Mouse (Mus musculus): Measurements from ENCODE around the gene Gucd1. TPM values are rescaled to one million over a fixed set of nuclear protein-coding genes. Genes with fewer than 3 reads are reported as not detected.
"Not testable (repeated sequence)": the region's sequence is repeated elsewhere in the genome, so short reads cannot be mapped to it uniquely, and the experiment has no call there.

Gucd1 gene
- total RNA-seq (2021), result 10 to 100 TPM; 29.7 to 42.1 TPM
- long read RNA-seq, experiment 1, transcript Gucd1-201 (6 exons, 3,500 nt), result major isoform, 25 of 41 reads
- long read RNA-seq, experiment 1, partial matches to known transcripts, result 4 of 41 reads
- long read RNA-seq, experiment 1, other reads (novel, unspliced or antisense), result 12 of 41 reads
- long read RNA-seq, experiment 2, transcript Gucd1-201 (6 exons, 3,500 nt), result major isoform, 33 of 47 reads
- long read RNA-seq, experiment 2, partial matches to known transcripts, result 1 of 47 reads
- long read RNA-seq, experiment 2, other reads (novel, unspliced or antisense), result 12 of 47 reads

DNA sequence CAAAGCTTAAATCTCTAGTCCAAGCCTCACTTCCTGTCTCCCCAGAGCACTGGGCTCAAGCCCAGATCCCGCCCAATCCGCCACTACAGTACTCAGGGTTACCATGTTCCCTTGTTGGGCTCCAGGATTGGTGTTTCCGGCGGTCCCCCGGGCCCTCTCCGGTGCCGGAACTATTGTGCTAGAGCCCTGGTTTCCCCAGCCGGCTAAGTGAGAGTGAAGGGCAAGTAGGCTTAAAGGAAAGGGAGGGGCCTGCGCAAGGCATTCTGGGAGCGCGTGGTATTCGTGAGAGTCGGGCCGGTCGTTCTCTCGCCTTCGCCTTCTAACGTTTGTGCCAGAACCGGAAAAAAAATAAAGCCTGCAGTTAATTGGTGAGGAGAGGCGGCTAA lies at the start of gene Gucd1:
Gene Gucd1 (minus strand): TSS at position 215 of the 386 bp plus-strand sequence.
- peak; percentile 96 to 97 for DNase-seq

DNA sequence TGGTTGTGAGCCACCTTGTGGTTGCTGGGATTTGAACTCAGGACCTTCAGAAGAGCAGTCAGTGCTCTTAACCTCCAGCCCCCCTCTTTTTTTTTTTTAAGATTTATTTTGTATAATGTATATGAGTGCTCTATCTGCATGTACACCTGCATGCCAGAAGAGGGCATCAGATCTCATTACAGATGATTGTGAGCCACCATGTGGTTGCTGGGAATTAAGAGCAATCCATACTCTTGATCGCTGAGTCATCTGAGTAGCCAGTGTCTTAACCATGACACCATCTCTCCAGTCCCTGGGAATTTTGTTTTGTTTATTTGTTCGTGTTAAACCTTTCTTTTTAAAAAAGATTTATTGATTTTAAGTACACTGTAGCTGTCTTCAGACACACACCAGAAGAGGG lies 49.0 kb upstream of the Gucd1 start:
- not testable (repeated sequence) for DNase-seq

DNA sequence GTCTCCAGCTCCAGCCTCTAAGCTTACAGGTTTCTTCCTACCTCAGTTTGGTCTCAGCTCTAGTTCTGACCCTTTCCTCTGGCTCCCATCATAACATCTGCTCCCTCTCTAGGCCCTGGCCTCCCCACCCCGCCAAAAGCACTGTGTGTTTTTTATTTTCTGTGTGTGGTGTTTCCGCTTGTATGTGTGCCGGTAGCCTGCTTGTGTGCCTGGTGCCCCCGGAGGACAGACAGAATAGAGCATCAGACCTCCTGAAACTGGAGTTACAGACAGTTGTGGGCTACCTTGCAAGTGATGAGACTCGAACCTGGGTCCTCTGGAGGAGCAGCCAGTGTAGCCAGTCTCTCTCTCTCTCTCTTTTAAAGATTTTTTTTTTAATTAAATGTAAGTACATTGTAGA lies 48.5 kb upstream of the Gucd1 start:
- no peak for DNase-seq

DNA sequence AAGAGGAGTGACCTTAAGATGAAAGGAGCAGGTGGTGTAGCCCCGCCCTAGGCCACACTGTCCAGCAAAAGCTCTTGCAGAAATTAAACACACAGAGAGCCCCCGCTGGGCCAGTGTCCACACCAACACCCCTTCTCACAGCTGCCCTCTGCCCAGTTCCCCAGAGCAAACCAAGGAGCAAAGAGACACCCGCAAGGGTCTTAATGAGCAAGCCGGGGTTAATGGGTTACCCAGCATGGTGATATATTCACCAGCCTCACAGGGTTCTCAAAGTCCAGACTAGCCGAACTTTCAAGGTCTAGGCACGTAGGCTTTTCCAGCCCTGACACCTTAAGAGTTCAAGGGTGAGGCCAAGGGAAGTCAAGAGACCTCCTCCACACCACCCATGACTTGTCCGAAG lies 48.1 kb upstream of the Gucd1 start:
- no peak for DNase-seq

DNA sequence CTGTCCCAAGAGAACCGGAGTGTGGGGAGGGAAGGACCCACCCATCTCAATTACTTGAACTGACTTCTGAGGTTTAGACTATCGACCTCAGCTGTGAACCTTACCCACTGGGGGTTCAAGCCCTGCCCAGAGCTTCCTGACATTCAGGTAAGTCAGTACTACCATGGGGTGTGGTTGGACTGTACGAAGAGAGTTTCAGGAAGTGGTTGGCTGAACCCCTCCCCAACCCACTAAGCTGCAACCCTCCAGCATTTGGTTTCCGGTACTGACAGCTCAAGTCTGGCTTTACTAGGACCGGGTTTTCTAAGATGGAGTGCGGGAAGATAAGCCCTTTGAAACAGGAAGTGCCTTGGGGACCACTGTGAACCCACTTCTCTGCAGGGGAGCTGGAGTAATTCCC lies 47.7 kb upstream of the Gucd1 start:
- no peak for DNase-seq

DNA sequence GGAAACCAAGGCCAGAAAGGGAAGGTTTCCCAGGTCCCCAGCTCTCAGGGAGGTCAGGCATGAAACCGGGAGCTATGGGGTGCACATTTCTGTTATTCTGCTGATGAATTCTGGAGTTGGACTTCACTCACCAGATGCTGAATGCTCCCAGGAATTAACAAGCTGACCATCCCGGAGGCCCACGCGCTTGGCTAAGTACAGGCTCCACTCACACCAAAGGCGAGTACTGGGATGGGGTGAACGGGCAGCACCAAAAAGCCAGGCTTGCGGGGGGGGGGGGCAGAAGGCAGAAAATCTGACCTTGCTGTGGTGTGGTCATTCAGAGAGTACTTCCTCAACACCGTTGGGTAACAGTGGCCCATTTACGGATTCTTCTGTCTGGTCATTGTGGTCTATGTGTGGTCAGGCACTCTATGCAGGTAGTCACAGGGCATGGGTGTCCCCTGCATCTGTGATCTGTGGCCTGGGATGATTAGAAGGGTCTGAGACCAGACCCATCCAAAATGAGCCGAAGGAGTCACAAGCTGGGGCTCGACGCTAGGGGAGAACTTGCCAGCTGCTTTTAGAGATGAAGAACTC lies 47.0 kb upstream of the Gucd1 start:
- DNase-seq, result no peak

DNA sequence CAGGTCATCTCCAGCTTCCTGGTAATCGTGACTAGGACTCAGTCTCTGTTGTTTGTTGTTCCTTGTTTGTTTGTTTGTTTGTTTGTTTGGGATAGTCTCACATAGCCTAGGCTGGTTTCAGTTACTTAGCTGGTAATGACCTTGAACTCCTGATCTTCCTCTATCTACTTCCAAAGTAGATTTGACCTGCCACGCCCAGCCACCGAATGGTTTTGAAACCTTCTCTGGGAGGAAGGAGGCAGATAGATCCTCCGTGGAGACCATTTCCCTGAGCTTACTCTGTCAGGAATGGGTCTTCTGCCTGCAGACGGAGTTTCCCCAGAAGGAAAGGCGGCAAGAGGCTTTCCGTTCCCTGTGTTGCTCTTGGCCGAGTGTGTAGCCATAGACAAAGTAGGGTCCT lies 44.8 kb upstream of the Gucd1 start:
- no peak for DNase-seq

DNA sequence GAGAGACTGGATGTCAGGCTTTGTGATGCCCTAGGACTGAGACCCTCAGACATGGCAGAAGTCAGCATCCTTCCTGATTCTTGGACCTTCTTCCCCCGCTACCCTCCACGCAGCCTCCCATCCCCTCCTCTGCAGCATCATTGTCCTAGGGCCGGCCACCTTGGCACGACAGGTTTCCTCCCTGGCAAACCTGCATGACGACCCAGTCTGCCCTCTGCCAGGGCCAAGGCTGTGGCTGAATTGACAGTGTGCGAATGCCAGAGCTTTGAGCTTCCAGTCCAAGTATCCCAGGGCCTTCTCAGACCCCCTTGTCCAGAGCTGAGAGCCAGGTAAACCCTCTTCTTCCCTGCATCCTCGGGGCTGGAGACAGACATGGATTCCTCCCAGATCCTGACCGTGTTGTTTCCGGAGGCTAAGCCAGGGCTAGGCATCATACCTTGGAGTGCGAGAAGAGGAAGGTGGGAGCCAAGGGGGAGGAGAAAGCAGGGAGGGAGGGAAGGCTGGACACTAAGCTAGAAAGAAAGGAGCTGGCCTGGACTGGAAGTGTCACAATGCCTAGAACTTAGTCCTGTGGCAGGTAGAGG lies 43.4 kb upstream of the Gucd1 start, which contains the start of gene Ggt1:
Gene Ggt1 (plus strand): TSS at position 534 of the 584 bp plus-strand sequence.
- no peak for DNase-seq

DNA sequence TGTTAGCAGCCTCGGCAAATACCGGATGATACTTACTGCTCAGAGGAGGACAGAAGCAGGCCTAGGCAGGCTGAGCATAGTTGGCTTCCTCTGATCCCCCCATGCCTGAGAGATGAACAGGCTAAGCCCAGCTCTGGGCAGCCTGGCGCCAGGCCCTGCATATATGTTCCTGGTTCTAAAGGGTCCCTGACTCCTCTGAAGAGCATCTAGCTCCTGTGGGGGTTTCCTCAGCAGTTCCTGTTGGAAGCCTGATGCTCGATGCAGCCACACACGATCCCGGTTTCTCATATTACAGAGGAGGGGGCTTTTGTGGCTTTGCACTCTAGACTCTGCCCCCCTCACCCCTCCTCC lies 42.8 kb upstream of the Gucd1 start:
- no peak for DNase-seq

DNA sequence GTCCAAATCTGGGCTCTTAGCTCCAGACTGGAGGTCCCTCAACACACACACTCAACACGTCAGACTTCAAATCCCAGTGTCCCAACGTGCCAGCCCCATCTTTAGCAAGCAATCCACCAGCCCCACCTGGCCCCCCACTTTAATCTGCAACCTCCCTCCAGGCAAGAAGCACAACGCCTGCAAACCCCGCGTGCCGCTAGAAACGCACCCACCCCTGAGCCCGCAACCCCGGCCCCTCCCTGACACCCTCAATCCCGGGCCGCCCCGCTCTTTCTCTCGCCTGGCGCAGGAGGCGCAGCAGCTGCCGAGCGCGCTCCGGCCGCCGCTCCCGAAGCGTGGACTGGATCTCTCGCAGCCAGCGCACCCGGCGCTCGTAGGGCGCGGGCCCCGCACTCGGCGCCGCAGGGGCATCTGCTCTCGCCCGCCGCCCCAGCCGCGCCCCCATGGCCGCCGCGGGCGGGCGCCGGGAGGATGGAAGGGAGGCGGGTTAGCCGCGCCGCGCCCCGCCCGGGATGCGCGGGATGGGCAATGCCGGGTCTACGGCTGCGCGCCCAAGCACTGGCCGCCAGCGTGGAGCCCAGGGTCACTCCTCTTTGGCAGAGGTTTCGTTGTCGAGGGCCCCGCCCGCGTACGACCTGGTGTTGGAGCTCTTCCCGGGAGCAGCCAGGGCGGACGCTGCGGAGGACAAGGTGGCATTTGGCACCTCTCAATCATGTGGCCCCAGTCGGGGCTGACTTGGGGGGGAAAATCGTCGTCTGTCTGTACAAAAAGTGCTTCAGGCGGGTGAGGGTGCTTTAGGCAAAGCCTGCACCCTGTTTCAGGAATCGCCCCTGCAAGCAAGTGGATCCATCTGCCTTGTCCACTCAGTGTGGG lies 42.1 kb upstream of the Gucd1 start, which contains the start of gene Lrrc75b:
Gene Lrrc75b (minus strand): TSS at position 655 of the 873 bp plus-strand sequence.
- peak; percentile 75 to 77 for DNase-seq

DNA sequence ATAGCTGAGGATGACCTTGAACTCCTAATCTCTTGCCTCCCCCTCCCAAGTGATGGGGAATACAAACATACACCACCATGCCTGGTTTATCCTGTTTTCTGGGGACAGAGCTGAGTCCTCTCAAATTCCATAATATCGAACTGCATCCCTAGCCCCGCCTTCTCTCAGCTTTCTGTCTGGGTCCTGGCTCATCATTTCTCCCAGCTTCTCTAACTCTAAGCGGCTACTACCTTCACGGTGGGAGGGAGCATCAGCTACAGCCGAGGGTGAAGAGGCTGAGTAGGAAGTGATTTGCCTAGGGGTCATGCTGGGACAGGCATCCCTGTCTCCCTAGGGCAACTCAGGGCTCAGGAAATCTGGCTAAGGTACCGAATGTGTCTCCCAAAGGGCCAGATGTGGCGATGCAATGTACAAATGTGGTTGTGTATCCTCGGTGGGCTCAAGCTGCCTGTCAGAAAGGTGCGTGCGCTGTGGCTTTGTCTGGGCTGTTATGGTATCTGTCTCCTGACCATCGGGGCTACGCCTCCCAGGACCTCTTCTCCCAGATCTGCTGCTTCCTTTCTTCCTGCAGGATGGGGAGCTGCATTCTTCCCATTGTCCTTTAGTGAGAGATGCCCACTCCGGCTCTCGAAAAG lies 41.4 kb upstream of the Gucd1 start:
- no peak for DNase-seq

DNA sequence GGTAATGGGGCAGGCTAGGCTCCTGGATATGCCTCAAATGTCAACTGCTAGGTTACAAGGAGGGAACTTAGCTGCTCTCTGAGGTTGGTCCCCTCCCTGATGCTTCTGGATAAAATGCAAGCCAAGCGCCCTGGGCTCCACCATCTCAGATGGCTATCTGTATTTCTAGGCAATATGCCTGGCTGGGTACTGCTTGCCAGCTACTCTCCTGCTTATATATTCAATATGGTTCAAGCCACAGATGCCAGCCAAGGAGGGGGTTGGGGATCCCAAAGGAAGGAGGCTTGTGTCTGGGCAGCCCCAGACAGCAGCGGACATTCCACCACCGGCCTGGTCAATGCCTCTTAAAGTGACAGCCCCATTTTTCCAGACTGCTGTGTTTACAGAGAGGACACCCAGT lies 40.7 kb upstream of the Gucd1 start:
- no peak for DNase-seq

DNA sequence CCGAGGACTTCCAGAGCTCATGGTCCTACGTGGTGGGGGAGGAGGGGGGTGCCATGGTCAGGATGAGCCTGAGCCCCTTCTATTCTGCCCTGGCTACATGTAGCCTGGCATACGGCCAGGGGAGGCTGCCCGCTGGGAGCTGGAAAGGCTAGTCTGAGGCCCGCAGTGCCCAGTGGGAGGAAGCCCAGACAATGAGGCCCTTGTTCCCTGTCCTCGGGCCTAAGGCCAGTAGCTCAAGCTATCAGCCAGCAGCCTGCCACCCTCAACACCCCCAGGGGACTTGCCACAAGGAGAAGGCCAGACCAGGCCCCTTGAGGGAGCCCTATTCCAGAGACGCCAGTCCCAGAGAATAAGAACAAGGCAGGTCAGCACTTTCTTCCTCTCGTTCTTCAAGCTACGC lies 38.3 kb upstream of the Gucd1 start:
- peak in 1 of 2 experiments; percentile 23 for DNase-seq

DNA sequence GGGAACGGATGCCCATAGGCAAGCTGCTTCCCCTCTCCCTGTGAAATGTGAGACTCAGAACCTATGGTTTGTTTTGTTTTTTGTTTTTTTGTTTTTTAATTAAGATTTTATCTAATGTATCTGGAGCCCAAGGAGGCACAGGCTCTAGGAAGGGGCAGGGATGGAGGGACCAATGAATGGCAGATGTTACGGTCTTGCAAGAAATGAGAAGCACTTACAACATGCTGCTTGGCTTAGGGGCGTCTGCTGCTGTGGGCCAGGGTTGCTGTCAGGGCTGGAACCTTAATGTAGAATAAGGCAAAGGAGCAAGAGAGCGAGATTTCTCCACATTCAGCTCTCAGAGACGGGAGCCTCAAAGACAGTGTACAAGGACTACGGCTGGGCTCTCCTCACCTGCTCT lies 37.8 kb upstream of the Gucd1 start:
- DNase-seq, result no peak

DNA sequence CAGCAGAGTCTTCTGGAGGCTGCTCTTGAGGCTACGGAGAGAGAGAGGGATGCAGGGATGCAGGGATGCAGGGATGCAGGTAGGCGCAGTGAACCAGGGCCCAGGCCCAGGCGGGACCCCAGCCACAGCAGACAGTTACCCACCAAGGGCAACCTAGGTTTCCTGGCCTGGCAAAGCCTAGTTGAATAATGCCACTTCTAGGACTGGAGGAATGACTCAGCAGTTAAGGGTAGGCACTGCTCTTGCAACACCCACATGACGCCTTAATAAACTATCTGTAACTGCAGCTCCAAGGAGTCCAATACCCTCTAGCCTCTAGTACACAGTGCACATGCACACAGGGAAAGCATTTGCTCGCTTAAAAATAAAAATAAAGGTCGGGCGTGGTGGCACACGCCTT lies 36.3 kb upstream of the Gucd1 start:
- no peak for DNase-seq

DNA sequence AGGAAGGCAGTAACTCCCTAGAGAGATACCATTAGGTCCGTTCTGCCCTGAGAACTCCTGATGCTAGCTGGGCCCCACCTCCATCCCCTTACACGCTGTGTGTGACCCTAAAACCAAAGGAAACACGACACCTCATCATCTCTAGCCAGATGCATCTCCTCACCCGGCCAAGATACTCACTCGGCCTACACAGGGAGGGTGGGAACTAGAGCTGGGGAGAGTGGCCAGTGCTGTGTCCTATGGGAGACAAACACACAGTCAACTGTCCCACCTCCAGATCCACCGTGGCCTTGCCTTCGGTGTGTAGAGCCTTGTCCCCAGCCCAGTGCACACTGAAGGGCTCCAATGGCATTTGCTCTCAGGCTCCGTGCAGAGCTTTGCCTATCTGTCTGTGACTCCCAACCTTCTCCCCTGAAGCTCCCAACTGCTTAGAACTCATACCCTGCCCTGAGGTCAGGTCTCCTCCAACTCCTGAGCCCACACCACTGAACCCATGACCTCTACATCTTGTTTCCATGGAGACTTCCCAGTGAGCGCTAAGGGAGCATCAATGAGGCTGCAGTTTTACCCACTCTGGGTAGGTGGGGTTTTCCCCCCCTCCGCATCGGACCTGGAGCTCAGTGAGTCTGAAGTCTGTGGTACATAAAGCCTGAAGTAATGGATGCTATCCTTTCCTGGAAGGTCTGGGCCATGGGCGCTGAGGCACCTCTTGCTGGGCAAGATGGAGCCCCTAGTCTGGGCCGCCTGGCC lies 35.1 kb upstream of the Gucd1 start:
- DNase-seq, result no peak

DNA sequence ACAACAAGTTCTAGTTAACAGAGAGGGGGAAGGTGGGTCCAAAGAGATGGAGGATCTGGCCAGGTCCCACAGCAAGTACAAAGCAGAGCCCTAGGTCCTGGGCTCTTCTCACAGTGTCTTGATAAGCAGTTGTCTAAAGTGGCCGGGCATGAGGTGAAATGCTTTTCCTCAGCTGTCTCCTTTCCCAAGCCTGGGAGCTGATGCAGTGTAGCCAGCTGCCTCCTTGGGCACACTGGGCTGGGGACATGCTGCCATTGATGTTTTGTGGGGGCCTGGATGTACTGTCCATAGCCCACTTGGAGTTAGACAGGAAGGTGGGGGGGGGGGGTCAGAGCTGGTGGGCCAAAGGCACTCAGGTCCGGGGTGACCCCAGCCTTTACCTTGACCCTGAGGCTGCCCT lies 34.3 kb upstream of the Gucd1 start:
- no peak for DNase-seq

DNA sequence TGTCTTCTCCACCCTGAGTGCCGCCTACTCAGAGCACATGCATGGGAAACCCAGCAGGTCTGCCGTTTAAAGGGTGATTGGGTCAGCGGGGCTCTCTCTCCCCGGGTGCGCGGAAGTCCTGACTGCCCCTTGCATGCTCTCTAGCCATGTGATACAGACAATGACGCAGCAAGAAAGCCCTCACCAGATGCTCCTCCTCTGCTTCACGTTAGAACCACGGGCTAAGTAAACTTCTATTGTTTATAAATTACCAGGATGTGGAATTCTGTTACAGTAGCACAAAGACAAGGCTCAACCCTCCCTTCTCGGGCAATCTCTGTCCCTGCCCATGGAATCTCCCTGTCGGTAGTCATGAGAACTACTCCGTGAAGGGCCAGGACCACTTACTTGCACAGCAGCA lies 33.4 kb upstream of the Gucd1 start:
- no peak for DNase-seq

DNA sequence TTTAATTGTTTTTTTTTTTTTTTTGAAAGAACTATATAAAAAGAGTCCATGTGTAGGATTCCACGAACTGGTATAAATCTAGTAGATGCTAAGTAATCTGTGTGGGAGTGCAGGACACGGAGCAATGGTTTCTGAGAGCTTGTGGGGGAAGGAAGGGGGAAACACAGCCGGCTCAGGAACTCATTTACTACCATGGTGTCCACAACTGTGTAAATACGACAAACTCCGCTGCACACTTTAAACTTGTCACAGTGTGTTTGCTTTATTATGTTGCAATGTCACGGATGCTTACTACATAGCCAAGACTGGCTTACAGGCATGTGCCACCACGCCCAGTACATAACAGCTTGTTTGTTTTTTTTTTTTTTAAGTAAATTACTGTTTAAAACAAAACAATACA lies 32.1 kb upstream of the Gucd1 start:
- no peak for DNase-seq

DNA sequence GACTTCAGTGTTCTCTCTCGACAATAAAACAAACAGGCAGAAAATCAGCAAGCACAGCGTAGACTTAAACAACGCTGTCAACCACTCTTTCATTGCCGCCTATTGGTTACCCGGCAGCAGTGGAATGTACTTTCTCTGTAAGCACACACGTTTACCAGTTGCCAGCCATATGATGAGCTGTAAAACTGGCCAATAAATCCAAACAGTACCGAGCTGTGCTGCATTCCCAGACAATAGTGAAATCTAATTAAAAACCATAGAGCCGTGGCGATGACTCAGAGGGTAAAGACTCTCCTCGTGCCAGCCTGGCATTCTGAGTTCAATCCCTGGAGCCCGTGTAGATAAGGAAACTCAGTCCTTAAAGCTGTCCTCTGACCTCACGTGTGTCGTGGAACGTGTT lies 30.7 kb upstream of the Gucd1 start:
- no peak for DNase-seq

DNA sequence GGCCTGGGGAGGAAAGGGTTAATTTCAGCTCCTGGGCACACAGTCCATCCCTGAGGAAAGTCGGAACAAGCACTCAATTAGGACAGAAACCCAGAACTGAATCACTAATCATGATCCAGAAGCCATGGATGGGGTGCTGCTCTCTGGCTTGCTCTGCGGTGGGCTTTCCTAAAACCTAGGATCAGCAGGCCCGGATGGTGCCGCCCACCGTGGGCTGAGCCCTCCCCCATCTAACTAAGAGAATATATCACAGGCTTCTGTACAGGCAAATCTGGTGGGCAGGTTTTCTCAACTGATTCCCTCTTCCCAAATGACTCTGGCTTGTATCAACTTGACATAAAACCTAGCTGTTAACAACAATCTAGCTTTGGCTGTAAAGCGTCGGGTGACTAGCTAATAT lies 30.1 kb upstream of the Gucd1 start:
- DNase-seq, result no peak

DNA sequence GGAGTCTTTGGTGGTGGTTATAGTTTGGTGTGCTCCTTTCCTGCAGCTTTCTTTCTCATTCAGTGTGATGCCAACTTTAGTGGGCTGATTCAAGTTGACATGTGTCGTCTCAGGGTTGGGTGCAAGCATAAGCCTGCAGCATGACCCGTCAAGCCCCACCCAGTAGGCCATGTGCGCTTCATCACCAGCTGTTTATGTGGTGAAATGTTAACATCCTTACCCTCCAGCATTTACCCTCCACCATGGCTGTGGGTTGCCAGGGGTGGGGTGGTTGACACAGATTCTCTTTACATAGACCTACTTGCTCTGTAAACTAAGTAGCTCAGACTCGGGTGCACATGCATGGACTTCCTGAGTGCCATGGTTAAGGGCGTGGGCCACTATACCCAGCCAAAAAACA lies 18.4 kb upstream of the Gucd1 start:
- DNase-seq, result no peak
